Mouse (Mus musculus): ENCODE measurements around the gene Sntg2. TPM values are rescaled to one million over a fixed set of nuclear protein-coding genes. Genes with fewer than 3 reads are reported as not detected.
A peak's percentile ranks its signal among the peaks of the same experiment; 100 is the strongest.

Sntg2 gene
- polyA plus RNA-seq, 1 experiment from 2014 or later = 1.8 TPM

GRCm38 (mm10) chr12:30347284-30347683, 25.9 kb downstream of the Sntg2 start:
- Histone ChIP-seq H3K4me2 (replicated peaks) (no peak overlapping the region), H3K36me3 (no peaks in the 10 kb centered on the region), H3K4me1 (no peaks in the 10 kb centered on the region), H3K9ac (replicated peaks) (no peak overlapping the region), H3K4me3 (no peak overlapping the region), H3K9me3 (no peaks in the 10 kb centered on the region), H3K27me3 (no peaks in the 10 kb centered on the region), H3K27ac (replicated peaks) (0 out of 2 replicates have a peak overlapping the region, but pooled peaks have one; percentile 30)
- no peak for ATAC-seq (ENCODE audit: low FRiP score, low read depth)
- 83% methylated on average over 4 of the region's 4 CpGs for WGBS

- Histone ChIP-seq H3K27ac (replicated peaks) (no peak overlapping the region), H3K36me3 (no peaks in the 10 kb centered on the region), H3K4me3 (no peak overlapping the region), H3K9me3 (no peaks in the 10 kb centered on the region), H3K4me1 (no peaks in the 10 kb centered on the region), H3K9ac (replicated peaks) (no peak overlapping the region), H3K27me3 (no peaks in the 10 kb centered on the region), H3K4me2 (replicated peaks) (no peak overlapping the region)
- WGBS = 65% methylated on average over 1 of the region's 1 CpGs
- ATAC-seq (ENCODE audit: low FRiP score, low read depth) = no peak
Measured at GRCm38 (mm10) chr12:30344806-30345205, 28.4 kb downstream of the Sntg2 start.

GRCm38 (mm10) chr12:30336301-30336700, 36.9 kb downstream of the Sntg2 start:
- no peak for ATAC-seq (ENCODE audit: low FRiP score, low read depth)
- Histone ChIP-seq H3K4me1 (no peaks in the 10 kb centered on the region; the same call in 1 of the 2 replicates), H3K4me3 (no peak overlapping the region), H3K9ac (replicated peaks) (no peak overlapping the region), H3K27ac (replicated peaks) (no peak overlapping the region), H3K9me3 (no peaks in the 10 kb centered on the region), H3K36me3 (no peaks in the 10 kb centered on the region), H3K4me2 (replicated peaks) (no peak overlapping the region), H3K27me3 (no peaks in the 10 kb centered on the region)
- 91% methylated on average over 5 of the region's 5 CpGs for WGBS

GRCm38 (mm10) chr12:30334502-30334901, 38.7 kb downstream of the Sntg2 start:
- Histone ChIP-seq H3K27me3 (no peaks in the 10 kb centered on the region), H3K9me3 (no peaks in the 10 kb centered on the region), H3K36me3 (no peaks in the 10 kb centered on the region), H3K4me1 (no peaks in the 10 kb centered on the region; the same call in 1 of the 2 replicates), H3K9ac (replicated peaks) (no peak overlapping the region), H3K27ac (replicated peaks) (no peak overlapping the region), H3K4me3 (no peak overlapping the region), H3K4me2 (replicated peaks) (no peak overlapping the region)
- no peak for ATAC-seq (ENCODE audit: low FRiP score, low read depth)
- 94% methylated on average over 2 of the region's 2 CpGs for WGBS

GRCm38 (mm10) chr12:30317971-30318370, 55.2 kb downstream of the Sntg2 start:
- no peaks in the 10 kb centered on the region for H3K27me3 ChIP-seq
- no peak overlapping the region for H3K4me2 ChIP-seq (replicated peaks)
- no peak overlapping the region for H3K4me3 ChIP-seq
- no peaks in the 10 kb centered on the region for H3K4me1 ChIP-seq
- no peaks in the 10 kb centered on the region for H3K9me3 ChIP-seq
- no peaks in the 10 kb centered on the region for H3K36me3 ChIP-seq
- H3K9ac ChIP-seq (replicated peaks) = no peak overlapping the region
- no peak overlapping the region for H3K27ac ChIP-seq (replicated peaks)
- 70% methylated on average over 2 of the region's 2 CpGs for WGBS
- ATAC-seq (ENCODE audit: low FRiP score, low read depth) = no peak

- H3K36me3 ChIP-seq = no peaks in the 10 kb centered on the region
- no peaks in the 10 kb centered on the region for H3K9me3 ChIP-seq
- H3K27ac ChIP-seq (replicated peaks) = no peak overlapping the region
- H3K9ac ChIP-seq (replicated peaks) = no peak overlapping the region
- ATAC-seq (ENCODE audit: low FRiP score, low read depth) = no peak
- H3K4me2 ChIP-seq (replicated peaks) = no peak overlapping the region
- H3K27me3 ChIP-seq = no peaks in the 10 kb centered on the region
- no peaks in the 10 kb centered on the region for H3K4me1 ChIP-seq
- no peak overlapping the region for H3K4me3 ChIP-seq
Measured at GRCm38 (mm10) chr12:30313021-30313420, 60.2 kb downstream of the Sntg2 start.

GRCm38 (mm10) chr12:30308197-30308939, 64.8 kb downstream of the Sntg2 start:
- Histone ChIP-seq H3K4me2 (replicated peaks) (no peak overlapping the region), H3K27ac (replicated peaks) (no peak overlapping the region), H3K9me3 (no peaks in the 10 kb centered on the region), H3K36me3 (no peaks in the 10 kb centered on the region), H3K4me1 (peaks cover 3% of the 10 kb centered on the region; the same call in 1 of the 2 replicates), H3K9ac (replicated peaks) (no peak overlapping the region), H3K27me3 (no peaks in the 10 kb centered on the region), H3K4me3 (no peak overlapping the region)
- ATAC-seq (ENCODE audit: low FRiP score, low read depth) = no peak
- WGBS = 80% methylated on average over 5 of the region's 5 CpGs

- ATAC-seq (ENCODE audit: low FRiP score, low read depth) = no peak
- H3K9ac ChIP-seq (replicated peaks) = no peak overlapping the region
Measured at GRCm38 (mm10) chr12:30292724-30293560, 80.2 kb downstream of the Sntg2 start.

GRCm38 (mm10) chr12:30286888-30287573, 86.1 kb downstream of the Sntg2 start:
- Histone ChIP-seq H3K27ac (replicated peaks) (no peak overlapping the region), H3K9ac (replicated peaks) (no peak overlapping the region), H3K4me1 (no peaks in the 10 kb centered on the region), H3K27me3 (no peaks in the 10 kb centered on the region), H3K36me3 (no peaks in the 10 kb centered on the region), H3K9me3 (no peaks in the 10 kb centered on the region), H3K4me2 (replicated peaks) (no peak overlapping the region), H3K4me3 (no peak overlapping the region)
- ATAC-seq (ENCODE audit: low FRiP score, low read depth) = no peak
- WGBS = 76% methylated on average over 5 of the region's 5 CpGs

More at GRCm38 (mm10) chr12:30292724-30293560, 80.2 kb downstream of the Sntg2 start:
- H3K27ac ChIP-seq (replicated peaks) = no peak overlapping the region
- no peaks in the 10 kb centered on the region for H3K9me3 ChIP-seq
- no peaks in the 10 kb centered on the region for H3K27me3 ChIP-seq
- WGBS = 82% methylated on average over 13 of the region's 13 CpGs
- H3K4me2 ChIP-seq (replicated peaks) = no peak overlapping the region
- H3K36me3 ChIP-seq = no peaks in the 10 kb centered on the region
- no peak overlapping the region for H3K4me3 ChIP-seq
- H3K4me1 ChIP-seq = no peaks in the 10 kb centered on the region

- Histone ChIP-seq H3K9me3 (no peaks in the 10 kb centered on the region), H3K4me2 (replicated peaks) (no peak overlapping the region), H3K4me3 (no peak overlapping the region), H3K27ac (replicated peaks) (no peak overlapping the region), H3K36me3 (no peaks in the 10 kb centered on the region), H3K9ac (replicated peaks) (no peak overlapping the region), H3K27me3 (no peaks in the 10 kb centered on the region), H3K4me1 (no peaks in the 10 kb centered on the region)
- WGBS = 78% methylated on average over 4 of the region's 4 CpGs
- no peak for ATAC-seq (ENCODE audit: low FRiP score, low read depth)
Measured at GRCm38 (mm10) chr12:30283741-30284140, 89.4 kb downstream of the Sntg2 start.

GRCm38 (mm10) chr12:30272242-30272985, 100.8 kb downstream of the Sntg2 start:
- Histone ChIP-seq H3K27ac (replicated peaks) (no peak overlapping the region), H3K9ac (replicated peaks) (no peak overlapping the region), H3K4me3 (no peak overlapping the region), H3K9me3 (no peaks in the 10 kb centered on the region), H3K4me1 (no peaks in the 10 kb centered on the region), H3K36me3 (no peaks in the 10 kb centered on the region), H3K4me2 (replicated peaks) (no peak overlapping the region), H3K27me3 (no peaks in the 10 kb centered on the region)
- WGBS = 91% methylated on average over 8 of the region's 8 CpGs
- no peak for ATAC-seq (ENCODE audit: low FRiP score, low read depth)
